Mouse (Mus musculus): ENCODE data around the gene Ccdc7a. TPM values are rescaled to one million over a fixed set of nuclear protein-coding genes. Genes with fewer than 3 reads are reported as not detected.
"Not testable (repeated sequence)": the region's sequence is repeated elsewhere in the genome, so short reads cannot be mapped to it uniquely, and the experiment has no call there.

Gene Ccdc7a
- polyA plus RNA-seq (2014; fragmentation: Nextera tagmentation; extraction: Ambion mirVana) = not detected in 2 replicates

DNA sequence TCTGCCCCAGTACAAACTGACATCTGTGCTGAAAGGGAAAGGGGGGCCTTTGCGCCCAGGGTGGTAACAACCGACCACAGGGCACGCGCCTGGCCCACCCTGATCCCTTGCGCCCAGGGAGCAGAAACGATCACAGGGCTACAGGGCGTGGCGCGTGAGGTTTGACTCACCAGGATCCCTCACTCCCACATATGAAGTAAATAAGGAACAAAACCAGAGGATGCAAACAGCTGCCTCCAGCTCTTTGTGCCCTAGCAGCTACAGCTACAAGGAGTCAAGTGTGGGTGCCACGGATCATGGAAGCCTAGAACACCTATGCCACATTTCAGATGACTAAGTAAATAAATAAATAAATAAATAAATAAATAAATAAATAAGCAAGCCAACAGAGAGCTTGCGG lies at the start of gene Ccdc7a:
TSS of gene Ccdc7a (minus strand) at position 101 of the 400 bp plus-strand sequence.
- ATAC-seq (ENCODE audit: insufficient number of reproducible peaks, low FRiP score, low TSS enrichment, low read depth) = not testable (repeated sequence)

DNA sequence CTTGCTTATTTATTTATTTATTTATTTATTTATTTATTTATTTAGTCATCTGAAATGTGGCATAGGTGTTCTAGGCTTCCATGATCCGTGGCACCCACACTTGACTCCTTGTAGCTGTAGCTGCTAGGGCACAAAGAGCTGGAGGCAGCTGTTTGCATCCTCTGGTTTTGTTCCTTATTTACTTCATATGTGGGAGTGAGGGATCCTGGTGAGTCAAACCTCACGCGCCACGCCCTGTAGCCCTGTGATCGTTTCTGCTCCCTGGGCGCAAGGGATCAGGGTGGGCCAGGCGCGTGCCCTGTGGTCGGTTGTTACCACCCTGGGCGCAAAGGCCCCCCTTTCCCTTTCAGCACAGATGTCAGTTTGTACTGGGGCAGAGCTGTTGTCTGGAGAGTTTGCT lies 1.5 kb upstream of the Ccdc7a start, which contains the start of gene Ccdc7b:
TSS of gene Ccdc7b (plus strand) at position 301 of the 400 bp plus-strand sequence.
- not testable (repeated sequence) for H3K4me2 ChIP-seq (ENCODE audit: low read depth, severe bottlenecking); ATAC-seq (ENCODE audit: insufficient number of reproducible peaks, low FRiP score, low TSS enrichment, low read depth)
- WGBS = 74% methylated on average over 1 of the region's 10 CpGs

More for the DNA sequence above, at the start of gene Ccdc7a:
- H3K27ac ChIP-seq (replicated peaks; ENCODE audit: low read depth, low read length); H3K4me2 ChIP-seq (ENCODE audit: low read depth, severe bottlenecking); H3K9ac ChIP-seq (ENCODE audit: low read length); H3K36me3 ChIP-seq (ENCODE audit: control insufficient read depth, insufficient read depth, low read length); H3K9me3 ChIP-seq (ENCODE audit: control insufficient read depth, low read length); DNase-seq (ENCODE audit: low spot score); H3K4me1 ChIP-seq (ENCODE audit: control insufficient read depth, insufficient read depth, low read length); H3K4me3 ChIP-seq (ENCODE audit: low read depth, low read length); H3K27me3 ChIP-seq (ENCODE audit: control insufficient read depth, insufficient read depth, low read length): not testable (repeated sequence)
- 83% methylated on average over 2 of the region's 11 CpGs for WGBS

DNA sequence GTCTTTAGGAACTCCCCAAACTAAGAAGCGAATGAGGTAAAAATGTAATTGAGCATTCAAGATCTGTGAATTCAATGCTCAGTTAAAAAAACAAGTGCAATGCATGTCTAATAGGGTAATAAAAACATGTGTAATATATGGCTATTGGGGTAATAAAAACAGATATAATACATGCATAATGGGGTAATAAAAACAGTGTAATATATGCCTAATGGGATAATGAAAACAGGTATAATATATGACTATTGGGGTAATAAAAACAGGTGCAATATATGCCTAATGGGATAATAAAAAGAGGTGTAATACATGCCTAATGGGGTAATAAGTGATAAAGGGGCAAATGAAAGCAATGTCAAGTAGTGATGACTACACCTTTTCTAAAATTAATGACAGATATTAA lies 73.9 kb downstream of the Ccdc7a start:
- Histone ChIP-seq H3K9me3 (ENCODE audit: control insufficient read depth, low read length) (no peaks in the 10 kb centered on the region), H3K27ac (replicated peaks; ENCODE audit: low read depth, low read length) (no peak overlapping the region), H3K4me3 (ENCODE audit: low read depth, low read length) (no peak overlapping the region), H3K9ac (ENCODE audit: low read length) (no peak overlapping the region), H3K4me2 (ENCODE audit: low read depth, severe bottlenecking) (no peak overlapping the region), H3K36me3 (ENCODE audit: control insufficient read depth, insufficient read depth, low read length) (no peaks in the 10 kb centered on the region), H3K4me1 (ENCODE audit: control insufficient read depth, insufficient read depth, low read length) (no peaks in the 10 kb centered on the region), H3K27me3 (ENCODE audit: control insufficient read depth, insufficient read depth, low read length) (no peaks in the 10 kb centered on the region)
- 93% methylated on average over 1 of the region's 1 CpGs for WGBS
- ATAC-seq (ENCODE audit: insufficient number of reproducible peaks, low FRiP score, low TSS enrichment, low read depth) (no peak), DNase-seq (ENCODE audit: low spot score) (no peak)

More for the DNA sequence above, 1.5 kb upstream of the Ccdc7a start, which contains the start of gene Ccdc7b:
- H3K4me1 ChIP-seq (ENCODE audit: control insufficient read depth, insufficient read depth, low read length); H3K4me3 ChIP-seq (ENCODE audit: low read depth, low read length); H3K9me3 ChIP-seq (ENCODE audit: control insufficient read depth, low read length); H3K27ac ChIP-seq (replicated peaks; ENCODE audit: low read depth, low read length); H3K27me3 ChIP-seq (ENCODE audit: control insufficient read depth, insufficient read depth, low read length); DNase-seq (ENCODE audit: low spot score); H3K36me3 ChIP-seq (ENCODE audit: control insufficient read depth, insufficient read depth, low read length); H3K9ac ChIP-seq (ENCODE audit: low read length): not testable (repeated sequence)

DNA sequence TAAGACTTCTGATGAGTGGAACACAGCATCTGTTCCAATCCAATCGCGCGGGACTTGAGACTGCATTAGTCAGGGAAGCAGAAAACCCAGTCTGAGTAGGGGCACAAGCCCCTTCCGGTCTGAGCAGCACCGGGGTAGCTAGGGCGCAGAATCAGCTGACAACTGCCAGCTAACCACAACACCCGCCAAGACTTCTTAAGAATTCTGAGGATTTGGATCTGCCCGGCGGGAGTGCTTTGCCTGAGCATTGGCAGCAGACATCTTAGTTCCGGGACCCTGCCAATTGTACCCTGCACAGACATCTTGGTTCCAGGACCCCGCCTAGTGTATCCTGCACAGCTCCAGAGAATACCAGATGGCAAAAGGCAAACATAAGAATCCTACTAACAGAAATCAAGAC lies 116.4 kb downstream of the Ccdc7a start:
- H3K36me3 ChIP-seq (ENCODE audit: control insufficient read depth, insufficient read depth, low read length); H3K4me1 ChIP-seq (ENCODE audit: control insufficient read depth, insufficient read depth, low read length); ATAC-seq (ENCODE audit: insufficient number of reproducible peaks, low FRiP score, low TSS enrichment, low read depth); H3K4me2 ChIP-seq (ENCODE audit: low read depth, severe bottlenecking); H3K4me3 ChIP-seq (ENCODE audit: low read depth, low read length); H3K27ac ChIP-seq (replicated peaks; ENCODE audit: low read depth, low read length); H3K27me3 ChIP-seq (ENCODE audit: control insufficient read depth, insufficient read depth, low read length); H3K9ac ChIP-seq (ENCODE audit: low read length); DNase-seq (ENCODE audit: low spot score); H3K9me3 ChIP-seq (ENCODE audit: control insufficient read depth, low read length): not testable (repeated sequence)
- 81% methylated on average over 11 of the region's 11 CpGs for WGBS

- H3K9ac ChIP-seq (ENCODE audit: low read length); ATAC-seq (ENCODE audit: insufficient number of reproducible peaks, low FRiP score, low TSS enrichment, low read depth); H3K4me3 ChIP-seq (ENCODE audit: low read depth, low read length); H3K4me1 ChIP-seq (ENCODE audit: control insufficient read depth, insufficient read depth, low read length); H3K4me2 ChIP-seq (ENCODE audit: low read depth, severe bottlenecking); H3K9me3 ChIP-seq (ENCODE audit: control insufficient read depth, low read length); H3K36me3 ChIP-seq (ENCODE audit: control insufficient read depth, insufficient read depth, low read length); H3K27me3 ChIP-seq (ENCODE audit: control insufficient read depth, insufficient read depth, low read length); H3K27ac ChIP-seq (replicated peaks; ENCODE audit: low read depth, low read length); DNase-seq (ENCODE audit: low spot score): not testable (repeated sequence)
- WGBS = 4% methylated on average over 6 of the region's 6 CpGs
Measured at GRCm38 (mm10) chr8:128941022-128941641, 124.2 kb downstream of the Ccdc7a start.

- ATAC-seq (ENCODE audit: insufficient number of reproducible peaks, low FRiP score, low TSS enrichment, low read depth) (no peak), DNase-seq (ENCODE audit: low spot score) (no peak)
- Histone ChIP-seq H3K9ac (ENCODE audit: low read length) (no peak overlapping the region), H3K9me3 (ENCODE audit: control insufficient read depth, low read length) (no peaks in the 10 kb centered on the region), H3K4me3 (ENCODE audit: low read depth, low read length) (no peak overlapping the region), H3K27ac (replicated peaks; ENCODE audit: low read depth, low read length) (no peak overlapping the region), H3K4me2 (ENCODE audit: low read depth, severe bottlenecking) (no peak overlapping the region), H3K36me3 (ENCODE audit: control insufficient read depth, insufficient read depth, low read length) (no peaks in the 10 kb centered on the region), H3K27me3 (ENCODE audit: control insufficient read depth, insufficient read depth, low read length) (no peaks in the 10 kb centered on the region), H3K4me1 (ENCODE audit: control insufficient read depth, insufficient read depth, low read length) (no peaks in the 10 kb centered on the region)
- WGBS = 69% methylated on average over 4 of the region's 4 CpGs
Measured at GRCm38 (mm10) chr8:128933446-128933845, 131.9 kb downstream of the Ccdc7a start.

DNA sequence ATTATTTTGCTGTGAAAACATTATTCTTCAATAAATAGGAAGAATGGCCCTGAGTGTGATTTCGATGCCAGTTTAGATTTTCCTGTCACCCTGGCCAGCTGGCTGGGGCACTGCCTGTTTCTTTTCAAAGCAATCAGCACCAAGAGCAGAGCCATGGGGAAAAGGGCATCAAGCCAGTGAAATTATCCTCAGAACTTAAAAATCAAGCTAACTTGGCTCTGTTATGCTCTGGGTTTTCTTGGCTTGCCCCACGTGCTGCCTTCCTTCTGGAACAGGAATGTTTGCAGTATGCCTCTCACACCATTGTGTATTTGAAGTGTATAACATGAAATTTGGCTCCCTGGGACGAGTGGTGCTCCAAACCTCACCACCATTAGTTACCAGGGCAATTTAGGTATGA lies 182.6 kb downstream of the Ccdc7a start:
- ATAC-seq (ENCODE audit: insufficient number of reproducible peaks, low FRiP score, low TSS enrichment, low read depth) (no peak), DNase-seq (ENCODE audit: low spot score) (no peak)
- Histone ChIP-seq H3K4me3 (ENCODE audit: low read depth, low read length) (no peak overlapping the region), H3K4me1 (ENCODE audit: control insufficient read depth, insufficient read depth, low read length) (no peaks in the 10 kb centered on the region), H3K27ac (replicated peaks; ENCODE audit: low read depth, low read length) (no peak overlapping the region), H3K9me3 (ENCODE audit: control insufficient read depth, low read length) (no peaks in the 10 kb centered on the region), H3K27me3 (ENCODE audit: control insufficient read depth, insufficient read depth, low read length) (no peaks in the 10 kb centered on the region), H3K36me3 (ENCODE audit: control insufficient read depth, insufficient read depth, low read length) (no peaks in the 10 kb centered on the region), H3K9ac (ENCODE audit: low read length) (no peak overlapping the region), H3K4me2 (ENCODE audit: low read depth, severe bottlenecking) (no peak overlapping the region)
- 62% methylated on average over 3 of the region's 3 CpGs for WGBS

GRCm38 (mm10) chr8:128843749-128844148 lies 221.6 kb downstream of the Ccdc7a start:
- no peak overlapping the region for H3K27ac ChIP-seq (replicated peaks; ENCODE audit: low read depth, low read length)
- DNase-seq (ENCODE audit: low spot score) (no peak), ATAC-seq (ENCODE audit: insufficient number of reproducible peaks, low FRiP score, low TSS enrichment, low read depth) (no peak)
- no peaks in the 10 kb centered on the region for H3K9me3 ChIP-seq (ENCODE audit: control insufficient read depth, low read length)
- H3K27me3 ChIP-seq (ENCODE audit: control insufficient read depth, insufficient read depth, low read length) = no peaks in the 10 kb centered on the region
- H3K4me2 ChIP-seq (ENCODE audit: low read depth, severe bottlenecking) = no peak overlapping the region
- WGBS = 64% methylated on average over 5 of the region's 5 CpGs
- no peak overlapping the region for H3K4me3 ChIP-seq (ENCODE audit: low read depth, low read length)
- H3K36me3 ChIP-seq (ENCODE audit: control insufficient read depth, insufficient read depth, low read length) = no peaks in the 10 kb centered on the region
- H3K9ac ChIP-seq (ENCODE audit: low read length) = no peak overlapping the region
- no peaks in the 10 kb centered on the region for H3K4me1 ChIP-seq (ENCODE audit: control insufficient read depth, insufficient read depth, low read length)

DNA sequence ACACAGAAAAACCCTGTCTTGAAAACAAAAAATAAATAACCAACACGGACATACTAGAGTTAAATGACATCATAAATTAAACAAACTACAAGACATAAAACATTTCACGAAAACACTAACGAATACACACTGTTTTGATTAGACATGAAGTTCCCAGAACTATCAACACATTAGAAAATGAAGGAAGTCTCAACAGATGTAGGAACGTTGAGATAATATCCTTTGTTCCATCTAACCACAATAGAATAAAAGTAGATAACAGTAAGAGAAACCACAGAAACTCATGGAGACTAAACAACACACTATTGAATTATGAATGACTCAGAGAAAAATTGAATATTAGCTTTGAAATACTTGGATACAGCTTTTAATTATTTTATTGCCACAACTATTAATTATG lies 252.8 kb downstream of the Ccdc7a start:
- WGBS = 69% methylated on average over 4 of the region's 4 CpGs

More for the DNA sequence above, 252.8 kb downstream of the Ccdc7a start:
- H3K4me2 ChIP-seq (ENCODE audit: low read depth, severe bottlenecking) = no peak overlapping the region
- no peak for ATAC-seq (ENCODE audit: insufficient number of reproducible peaks, low FRiP score, low TSS enrichment, low read depth)
- no peaks in the 10 kb centered on the region for H3K27me3 ChIP-seq (ENCODE audit: control insufficient read depth, insufficient read depth, low read length)
- H3K4me3 ChIP-seq (ENCODE audit: low read depth, low read length) = no peak overlapping the region
- H3K4me1 ChIP-seq (ENCODE audit: control insufficient read depth, insufficient read depth, low read length) = no peaks in the 10 kb centered on the region
- H3K9me3 ChIP-seq (ENCODE audit: control insufficient read depth, low read length) = no peaks in the 10 kb centered on the region
- H3K27ac ChIP-seq (replicated peaks; ENCODE audit: low read depth, low read length) = no peak overlapping the region
- no peaks in the 10 kb centered on the region for H3K36me3 ChIP-seq (ENCODE audit: control insufficient read depth, insufficient read depth, low read length)
- DNase-seq (ENCODE audit: low spot score) = no peak
- no peak overlapping the region for H3K9ac ChIP-seq (ENCODE audit: low read length)

Measured in limb, embryonic 11.5 days (tissue).